Mouse (Mus musculus): ENCODE data around the gene Tmem132b. TPM values are rescaled to one million over a fixed set of nuclear protein-coding genes. Genes with fewer than 3 reads are reported as not detected.

Gene Tmem132b
- polyA plus RNA-seq, 1 experiment: not detected

DNA sequence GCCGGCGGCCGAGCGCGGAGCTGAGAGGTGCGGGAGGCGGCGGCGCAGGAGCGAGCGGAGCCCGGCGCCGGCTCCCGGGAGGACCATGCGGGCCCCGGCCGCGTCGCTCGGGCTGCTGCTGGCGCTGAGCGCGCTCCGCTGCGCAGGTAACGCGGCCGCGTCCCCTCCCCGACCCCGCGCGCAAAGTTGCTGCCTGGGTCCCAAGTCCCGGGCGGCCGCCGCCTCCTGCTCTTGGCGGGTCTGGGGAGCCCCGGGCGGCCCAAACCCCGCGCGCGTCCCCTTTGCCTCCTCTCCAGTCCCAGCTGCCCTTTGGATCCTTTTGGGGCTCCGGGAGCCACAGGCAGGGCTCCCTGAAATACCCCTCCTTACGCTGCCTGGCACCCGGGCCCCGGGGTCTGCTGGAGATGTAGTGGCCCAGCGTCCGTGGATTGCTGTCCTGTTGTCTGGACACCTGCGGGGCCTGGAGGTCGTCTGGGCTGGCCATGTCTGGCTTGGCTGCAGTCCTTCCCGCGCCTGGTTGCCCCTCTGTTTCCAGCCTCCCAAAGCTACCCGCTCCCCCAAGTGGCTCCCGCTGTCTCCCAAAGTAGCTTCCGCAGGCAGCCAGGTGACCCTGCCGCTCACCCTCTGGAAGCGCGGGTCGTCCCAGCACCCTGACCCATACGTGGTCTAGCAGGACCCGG lies 1.1 kb downstream of the Tmem132b start:
- no peak overlapping the region for H3K4me3 ChIP-seq (ENCODE audit: insufficient read depth, low read length)
- TF ChIP-seq POLR2A (IDR thresholded peaks at IDR 0.05; ENCODE audit: borderline replicate concordance, low read depth, low read length) (no peak), CTCF (IDR thresholded peaks at IDR 0.05; ENCODE audit: low read depth, low read length) (no peak)
- H3K4me1 ChIP-seq (ENCODE audit: control insufficient read depth, insufficient read depth, low read length): no peaks in the 10 kb centered on the region
- no peak overlapping the region for H3K27ac ChIP-seq (ENCODE audit: insufficient read depth, low read depth, low read length)

DNA sequence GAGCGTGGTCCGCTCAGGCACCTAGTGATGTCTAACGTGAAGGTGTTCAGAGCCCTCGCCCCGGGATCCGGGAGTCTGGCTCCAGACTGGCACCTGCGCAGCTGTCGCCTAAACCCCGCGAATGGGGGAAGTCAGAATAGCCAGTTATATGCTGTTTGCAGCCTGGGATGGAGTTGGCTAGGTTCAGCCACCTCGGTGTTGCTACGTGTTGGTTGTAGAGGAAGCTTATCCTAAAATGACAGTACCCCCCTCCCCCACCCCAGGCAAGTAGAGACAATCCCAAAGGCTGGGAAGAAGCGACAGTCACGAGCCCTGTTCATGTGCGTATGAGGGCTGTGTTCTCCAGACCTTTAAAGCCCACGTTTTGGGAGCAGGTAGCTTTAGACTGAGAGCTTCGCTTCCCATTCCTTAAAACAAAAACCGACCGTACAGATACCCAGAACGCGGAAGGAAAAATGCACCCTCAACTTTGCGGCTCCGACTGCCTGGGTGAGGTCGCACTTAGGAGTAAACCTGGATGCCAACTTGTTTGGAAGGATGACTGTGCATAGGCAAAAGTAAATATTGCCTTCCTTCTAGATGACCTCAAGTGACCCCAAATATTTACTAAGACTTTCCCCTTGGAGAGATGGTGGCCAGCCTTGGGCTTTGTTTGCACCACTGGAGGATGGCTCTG lies 1.8 kb downstream of the Tmem132b start:
- TF ChIP-seq CTCF (IDR thresholded peaks at IDR 0.05; ENCODE audit: low read depth, low read length): no peak
- no peak for TF ChIP-seq POLR2A (IDR thresholded peaks at IDR 0.05; ENCODE audit: borderline replicate concordance, low read depth, low read length)
- H3K4me3 ChIP-seq (ENCODE audit: insufficient read depth, low read length): no peak overlapping the region
- no peak overlapping the region for H3K27ac ChIP-seq (ENCODE audit: insufficient read depth, low read depth, low read length)
- no peaks in the 10 kb centered on the region for H3K4me1 ChIP-seq (ENCODE audit: control insufficient read depth, insufficient read depth, low read length)

DNA sequence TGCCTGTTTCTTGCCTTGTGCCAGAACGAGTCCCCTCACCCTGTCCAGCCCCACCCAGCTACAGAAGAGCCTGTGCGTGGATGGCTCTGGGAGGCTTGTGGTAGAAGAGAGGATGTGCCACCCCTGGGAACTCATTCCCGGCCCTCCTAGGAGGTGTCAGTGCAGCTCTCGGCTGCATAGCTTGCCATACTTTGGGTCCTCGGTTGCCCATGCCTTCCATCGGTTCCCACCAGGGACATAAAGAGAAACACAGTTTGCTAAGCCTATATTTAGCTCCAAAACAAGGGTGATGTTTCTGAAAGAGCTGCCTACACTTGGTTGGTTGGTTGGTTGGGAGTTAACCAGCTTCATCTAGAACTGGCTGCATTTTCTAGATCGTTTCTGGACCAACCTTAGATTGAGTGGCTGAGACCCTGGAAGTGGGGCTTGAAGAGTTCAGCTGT lies 2.6 kb downstream of the Tmem132b start:
- Histone ChIP-seq H3K27ac (ENCODE audit: insufficient read depth, low read depth, low read length) (no peak overlapping the region), H3K4me3 (ENCODE audit: insufficient read depth, low read length) (no peak overlapping the region), H3K4me1 (ENCODE audit: control insufficient read depth, insufficient read depth, low read length) (no peaks in the 10 kb centered on the region)
- TF ChIP-seq POLR2A (IDR thresholded peaks at IDR 0.05; ENCODE audit: borderline replicate concordance, low read depth, low read length) (no peak), CTCF (IDR thresholded peaks at IDR 0.05; ENCODE audit: low read depth, low read length) (no peak)

DNA sequence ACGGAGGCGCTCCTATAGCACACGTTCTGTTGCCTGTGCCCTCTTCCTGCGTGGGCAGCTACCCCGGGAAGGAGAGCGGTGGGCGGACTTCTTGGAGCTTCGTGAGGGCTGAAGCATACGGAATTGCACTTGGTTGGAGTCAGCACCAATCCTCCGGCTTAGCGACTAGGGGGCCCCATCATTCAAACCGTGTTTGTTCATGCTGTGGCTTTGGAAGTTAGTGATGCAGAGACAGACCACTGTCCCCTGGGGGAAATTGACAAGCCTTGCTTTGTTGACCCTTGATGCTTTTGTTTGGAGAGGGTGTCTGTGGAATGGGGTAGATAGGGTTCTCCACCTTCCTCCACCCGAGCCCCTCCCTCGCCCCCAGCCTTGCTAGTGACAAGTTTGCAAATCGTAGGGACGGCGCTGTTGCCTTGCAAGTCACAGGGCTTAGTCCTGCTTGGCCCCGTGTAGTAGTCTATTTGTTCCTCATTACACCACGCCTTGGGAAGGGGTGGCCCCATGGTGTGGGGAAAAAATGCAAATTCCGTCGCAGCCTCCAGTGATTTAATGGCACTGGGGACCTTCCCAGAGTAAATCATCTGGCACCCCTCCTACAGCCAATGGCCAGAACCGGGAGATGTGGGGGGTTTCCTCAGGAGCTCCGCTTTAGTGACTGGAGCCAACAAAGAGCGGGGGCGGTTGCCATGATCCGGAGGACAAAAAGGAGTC lies 3.2 kb downstream of the Tmem132b start:
- Histone ChIP-seq H3K4me3 (ENCODE audit: insufficient read depth, low read length) (no peak overlapping the region), H3K27ac (ENCODE audit: insufficient read depth, low read depth, low read length) (no peak overlapping the region), H3K4me1 (ENCODE audit: control insufficient read depth, insufficient read depth, low read length) (no peaks in the 10 kb centered on the region)
- TF ChIP-seq CTCF (IDR thresholded peaks at IDR 0.05; ENCODE audit: low read depth, low read length): no peak
- no peak for TF ChIP-seq POLR2A (IDR thresholded peaks at IDR 0.05; ENCODE audit: borderline replicate concordance, low read depth, low read length)

DNA sequence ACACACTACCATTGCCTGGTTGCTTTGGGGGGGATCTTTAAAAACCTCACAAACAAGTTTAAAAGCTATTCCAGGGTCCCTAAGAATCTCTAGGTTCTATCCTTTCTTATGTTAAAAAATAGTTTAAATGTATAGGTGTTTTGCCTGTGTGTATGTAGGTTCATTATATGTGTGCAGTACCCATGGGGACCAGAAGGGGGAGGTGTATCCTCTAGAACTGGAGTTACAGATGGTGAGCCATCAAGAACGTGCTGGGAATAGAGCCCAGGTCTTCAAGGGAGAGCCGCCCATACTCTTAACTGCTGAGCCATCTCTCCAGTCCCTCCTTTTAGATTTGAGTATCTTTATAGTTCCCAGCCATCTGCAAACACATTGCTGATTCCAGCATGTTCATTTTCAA lies 13.5 kb downstream of the Tmem132b start:
- TF ChIP-seq POLR2A (IDR thresholded peaks at IDR 0.05; ENCODE audit: borderline replicate concordance, low read depth, low read length) (no peak), CTCF (IDR thresholded peaks at IDR 0.05; ENCODE audit: low read depth, low read length) (no peak)
- H3K4me3 ChIP-seq (ENCODE audit: insufficient read depth, low read length): no peak overlapping the region
- no peak overlapping the region for H3K27ac ChIP-seq (ENCODE audit: insufficient read depth, low read depth, low read length)

DNA sequence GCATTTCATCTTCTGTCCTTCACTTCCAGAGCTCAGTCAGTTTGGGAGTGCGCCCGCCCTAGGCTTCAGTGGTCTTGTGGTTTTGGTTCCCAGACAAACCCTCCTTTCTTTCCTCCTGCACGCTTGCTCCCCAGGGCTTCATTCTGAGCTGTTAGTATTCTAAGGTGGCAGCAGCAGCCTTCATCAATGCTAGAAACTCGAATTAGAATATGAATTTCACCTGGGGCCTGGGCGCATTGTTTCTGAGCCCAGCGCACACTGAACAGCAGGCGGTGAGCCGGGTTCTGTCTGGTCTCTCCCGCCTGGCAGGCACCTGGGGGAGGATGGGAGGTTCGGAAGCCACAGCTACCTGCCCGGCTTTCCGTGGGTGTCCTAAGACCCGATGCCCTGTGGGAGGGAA lies 14.7 kb downstream of the Tmem132b start:
- TF ChIP-seq CTCF (IDR thresholded peaks at IDR 0.05; ENCODE audit: low read depth, low read length) (no peak), POLR2A (IDR thresholded peaks at IDR 0.05; ENCODE audit: borderline replicate concordance, low read depth, low read length) (no peak)
- Histone ChIP-seq H3K4me3 (ENCODE audit: insufficient read depth, low read length) (no peak overlapping the region), H3K4me1 (ENCODE audit: control insufficient read depth, insufficient read depth, low read length) (no peaks in the 10 kb centered on the region), H3K27ac (ENCODE audit: insufficient read depth, low read depth, low read length) (no peak overlapping the region)

More for the DNA sequence above, 13.5 kb downstream of the Tmem132b start:
- H3K4me1 ChIP-seq (ENCODE audit: control insufficient read depth, insufficient read depth, low read length): no peaks in the 10 kb centered on the region

DNA sequence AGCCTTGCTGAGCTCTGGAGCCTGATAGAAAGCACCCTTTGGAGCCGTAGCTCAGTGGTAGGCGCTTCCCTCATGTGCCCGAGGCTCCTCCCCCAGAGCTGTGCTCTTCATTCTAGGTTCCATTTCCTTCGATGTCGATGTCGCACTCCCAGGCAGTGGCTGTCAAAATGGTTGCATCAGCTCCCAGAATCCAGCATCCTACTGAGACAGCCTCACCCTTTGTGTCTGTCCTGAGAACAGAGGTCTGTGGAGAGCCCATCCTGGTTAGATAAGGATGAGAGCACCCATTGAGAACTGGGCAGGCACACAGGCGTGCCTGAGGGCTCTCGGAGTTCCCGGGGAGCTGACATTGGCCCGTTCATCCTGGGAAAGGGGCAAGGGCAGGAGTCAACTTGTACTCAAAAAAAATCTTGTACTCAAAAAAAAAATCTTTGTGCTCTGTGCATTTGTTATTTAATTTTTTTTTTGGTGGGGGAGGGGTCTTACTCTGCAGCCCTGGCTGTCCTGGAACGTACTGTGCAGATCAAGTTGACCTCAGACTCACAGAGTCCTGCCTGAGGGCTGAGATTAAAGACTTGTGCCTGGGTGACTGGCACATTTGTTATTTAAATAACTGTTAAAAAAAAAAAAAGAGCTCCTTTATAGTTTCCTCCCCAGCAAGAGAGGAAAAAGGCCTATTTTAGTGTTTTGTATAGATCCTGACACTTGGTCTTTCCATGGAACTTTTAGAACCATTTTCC lies 18.3 kb downstream of the Tmem132b start:
- no peak overlapping the region for H3K27ac ChIP-seq (ENCODE audit: insufficient read depth, low read depth, low read length)
- H3K4me1 ChIP-seq (ENCODE audit: control insufficient read depth, insufficient read depth, low read length): no peaks in the 10 kb centered on the region
- no peak overlapping the region for H3K4me3 ChIP-seq (ENCODE audit: insufficient read depth, low read length)
- TF ChIP-seq POLR2A (IDR thresholded peaks at IDR 0.05; ENCODE audit: borderline replicate concordance, low read depth, low read length): no peak
- no peak for TF ChIP-seq CTCF (IDR thresholded peaks at IDR 0.05; ENCODE audit: low read depth, low read length)

DNA sequence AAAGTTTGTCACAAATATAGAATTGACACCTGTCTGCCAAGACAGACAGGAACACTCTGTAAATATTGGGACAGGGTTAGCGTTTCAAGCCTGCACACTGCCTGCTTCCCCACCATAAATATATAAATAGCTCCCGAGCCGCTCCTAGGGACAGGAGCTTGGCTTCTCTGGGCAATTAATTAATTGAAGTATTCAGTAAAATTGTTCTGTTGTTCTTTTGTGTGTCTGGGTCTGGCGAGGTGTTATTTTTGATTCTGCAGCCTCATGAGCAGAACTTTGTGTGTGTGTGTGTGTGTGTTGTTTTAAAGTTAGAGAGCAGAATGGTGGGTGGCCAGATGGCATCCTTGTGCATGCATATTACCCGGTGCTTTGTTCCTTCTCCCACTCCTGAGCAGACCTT lies 24.2 kb downstream of the Tmem132b start:
- Histone ChIP-seq H3K4me3 (ENCODE audit: insufficient read depth, low read length) (no peak overlapping the region), H3K27ac (ENCODE audit: insufficient read depth, low read depth, low read length) (no peak overlapping the region)
- TF ChIP-seq POLR2A (IDR thresholded peaks at IDR 0.05; ENCODE audit: borderline replicate concordance, low read depth, low read length): no peak
- no peak for TF ChIP-seq CTCF (IDR thresholded peaks at IDR 0.05; ENCODE audit: low read depth, low read length)

DNA sequence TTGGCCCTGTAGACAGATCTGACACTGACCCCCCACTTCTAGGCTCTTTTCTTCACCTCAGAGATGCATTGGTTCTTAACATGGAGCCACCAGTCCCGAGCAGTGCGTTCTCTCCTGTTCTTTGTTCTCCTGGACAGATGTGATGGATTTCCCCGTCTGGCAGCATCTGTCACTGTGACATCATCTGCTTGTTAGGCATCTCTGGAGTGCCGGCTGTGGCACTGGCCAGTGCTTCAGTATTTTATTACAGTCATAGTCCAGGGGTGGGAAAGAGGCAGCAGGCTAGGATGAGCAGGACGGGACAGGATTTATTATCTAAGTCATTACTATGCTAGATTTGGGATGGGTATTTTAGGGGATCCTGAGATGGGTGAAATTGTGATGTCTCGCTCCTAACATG lies 31.9 kb downstream of the Tmem132b start:
- Histone ChIP-seq H3K27ac (ENCODE audit: insufficient read depth, low read depth, low read length) (no peak overlapping the region), H3K4me3 (ENCODE audit: insufficient read depth, low read length) (no peak overlapping the region), H3K4me1 (ENCODE audit: control insufficient read depth, insufficient read depth, low read length) (no peaks in the 10 kb centered on the region)
- TF ChIP-seq CTCF (IDR thresholded peaks at IDR 0.05; ENCODE audit: low read depth, low read length) (no peak), POLR2A (IDR thresholded peaks at IDR 0.05; ENCODE audit: borderline replicate concordance, low read depth, low read length) (no peak)

More for the DNA sequence above, 24.2 kb downstream of the Tmem132b start:
- H3K4me1 ChIP-seq (ENCODE audit: control insufficient read depth, insufficient read depth, low read length): no peaks in the 10 kb centered on the region

Measured in bone marrow macrophage, adult 2 months (primary cell).